Mouse (Mus musculus) gastrocnemius, postnatal 10 days (tissue): ENCODE measurements at regions not wholly inside any gene's neighbourhood (a gene's known extent, or its start where the extent isn't known, plus 50 kb on each side); places are given as distances from the start of the nearest gene placed in this dataset.

ENCODE experiments used
- DNase-seq: peaks from one replicate; pipeline ENCODE4 v3.0.0; 2021; ENCODE audit warnings: mixed read lengths

DNA sequence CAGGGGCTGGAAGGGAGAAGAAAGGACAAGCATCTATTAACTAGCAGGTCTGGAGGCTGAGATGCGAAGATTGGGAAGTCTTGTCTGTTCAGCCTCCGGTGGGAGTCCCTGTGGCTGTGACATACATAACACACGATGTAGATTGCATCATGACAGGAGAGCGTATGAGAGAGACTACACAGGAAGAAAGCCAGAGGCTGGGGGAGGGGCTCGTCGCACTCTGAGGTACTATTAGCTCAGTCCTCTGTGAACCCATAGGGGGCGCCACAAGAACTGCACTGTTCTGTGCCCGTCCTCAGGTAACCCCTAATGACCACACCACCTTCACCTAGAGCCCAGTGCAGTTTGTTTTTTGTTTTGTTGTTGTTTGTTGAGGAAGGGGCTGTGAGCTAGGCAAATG, 102.7 kb upstream of the Arid2 start:
- peak; percentile 9 for DNase-seq

DNA sequence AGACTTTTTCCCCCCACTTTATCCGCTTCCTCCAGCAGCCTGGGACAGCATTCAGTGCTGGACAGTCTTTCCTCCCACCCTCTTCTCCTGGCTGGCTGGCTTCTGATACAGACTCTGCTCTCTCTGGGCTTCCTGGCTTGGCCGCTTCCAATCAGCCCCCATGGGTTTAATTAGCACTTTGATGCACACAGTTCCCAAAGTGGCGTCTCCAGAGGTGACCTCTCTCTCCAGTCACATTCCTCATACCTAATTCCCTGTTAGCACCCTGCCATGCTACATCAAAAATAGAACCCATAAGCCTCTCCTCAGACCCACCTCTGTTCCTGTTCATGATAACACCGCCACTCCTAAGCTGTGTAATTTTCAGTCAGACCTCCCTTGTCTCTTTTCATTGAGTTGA, 101.9 kb upstream of the Arid2 start:
- peak; percentile 7 for DNase-seq

DNA sequence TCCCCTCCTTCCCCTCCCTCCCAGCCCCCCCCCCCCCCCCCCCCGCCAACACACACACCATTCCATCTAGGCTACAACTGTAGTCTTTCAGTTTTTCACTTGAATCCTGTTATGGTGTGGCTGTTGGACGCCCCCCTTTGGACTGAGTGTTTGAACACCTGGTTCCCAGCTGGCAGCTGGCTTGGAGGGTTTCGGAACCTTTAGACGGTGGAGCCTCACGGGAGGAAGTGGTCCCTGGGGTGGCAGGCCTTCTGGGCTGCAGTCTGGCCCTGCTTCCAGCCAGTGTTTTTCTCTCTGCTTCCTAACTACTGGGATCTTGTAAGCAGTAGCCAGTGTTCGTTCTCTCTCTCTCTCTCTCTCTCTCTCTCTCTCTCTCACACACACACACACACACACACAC, 101.4 kb upstream of the Arid2 start:
- DNase-seq = no peak

DNA sequence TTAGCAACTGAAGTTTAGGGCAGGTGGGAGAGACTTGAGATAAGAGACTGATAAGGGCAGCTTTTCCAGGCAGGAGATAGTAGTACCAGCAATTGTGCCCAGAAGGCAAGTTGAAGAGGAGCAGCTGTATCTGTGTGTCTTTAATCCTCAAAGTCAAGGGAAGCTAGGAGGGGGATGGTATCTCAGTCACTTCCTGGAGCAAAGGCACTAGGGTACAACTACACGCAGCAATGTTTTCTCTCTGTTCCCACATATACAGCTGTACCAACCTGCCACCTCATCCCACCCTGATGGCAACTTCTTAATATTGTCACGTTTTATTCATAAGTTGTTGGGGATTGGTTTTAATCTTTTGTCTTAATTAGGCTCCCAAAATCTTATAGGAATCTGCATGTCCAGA, 97.8 kb upstream of the Arid2 start:
- DNase-seq = no peak

DNA sequence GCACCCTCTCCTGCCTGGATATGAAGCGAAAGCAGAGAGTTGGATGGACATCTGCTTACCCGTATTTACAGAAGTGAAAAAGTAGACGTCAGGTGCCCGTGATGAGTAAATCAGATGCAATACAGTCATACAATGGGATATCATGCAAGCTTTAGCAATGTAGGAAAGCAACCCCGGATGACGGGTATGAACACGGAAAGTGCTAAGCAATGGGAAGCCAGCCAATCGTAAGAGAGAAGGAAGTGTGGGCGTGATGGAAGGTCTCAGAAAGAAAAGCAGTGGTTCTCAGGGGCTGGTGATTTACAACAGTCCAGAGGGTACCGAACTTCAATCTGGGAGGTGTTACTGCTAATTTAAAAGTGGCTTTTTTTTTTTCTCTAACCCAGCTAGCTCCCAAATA, 89.9 kb upstream of the Arid2 start:
- DNase-seq = no peak

DNA sequence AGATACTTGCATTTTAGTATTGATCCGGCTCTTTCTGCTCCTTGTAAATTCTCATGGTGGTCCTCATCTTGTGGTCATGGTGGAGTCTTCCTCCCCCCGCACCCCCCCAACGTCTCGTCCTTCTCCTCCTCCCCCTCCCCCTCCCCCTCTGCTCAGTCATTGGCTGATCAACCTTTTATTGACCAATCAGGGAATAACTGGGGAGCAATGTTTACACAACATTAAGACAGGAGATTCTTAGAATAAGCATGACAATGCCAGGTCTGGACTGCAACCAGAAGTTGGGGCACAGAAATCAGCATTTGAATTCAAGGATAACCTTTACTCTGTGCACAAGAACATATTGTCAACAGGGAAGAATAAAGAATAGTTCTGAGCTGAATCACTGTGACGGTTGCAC, 89.4 kb upstream of the Arid2 start:
- no peak for DNase-seq

DNA sequence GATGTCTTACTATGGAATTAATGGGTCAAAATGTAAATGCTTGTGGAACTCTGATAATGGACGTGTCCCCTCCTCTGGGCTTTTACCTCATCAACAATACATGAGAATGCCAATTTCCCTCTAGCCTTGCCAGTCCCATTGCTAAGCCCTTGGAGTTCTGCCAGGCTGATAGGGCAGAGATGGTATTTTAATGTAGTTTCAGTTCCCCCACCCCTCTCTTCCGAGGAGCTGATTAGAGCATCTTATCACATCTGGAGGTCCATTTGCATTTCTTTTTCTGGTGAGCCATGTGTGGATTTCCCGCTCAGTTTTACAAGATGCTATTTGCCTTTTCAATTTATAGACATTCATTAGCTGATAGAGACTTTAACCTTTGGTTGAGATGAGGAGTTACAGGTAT, 86.0 kb upstream of the Arid2 start:
- DNase-seq = no peak

DNA sequence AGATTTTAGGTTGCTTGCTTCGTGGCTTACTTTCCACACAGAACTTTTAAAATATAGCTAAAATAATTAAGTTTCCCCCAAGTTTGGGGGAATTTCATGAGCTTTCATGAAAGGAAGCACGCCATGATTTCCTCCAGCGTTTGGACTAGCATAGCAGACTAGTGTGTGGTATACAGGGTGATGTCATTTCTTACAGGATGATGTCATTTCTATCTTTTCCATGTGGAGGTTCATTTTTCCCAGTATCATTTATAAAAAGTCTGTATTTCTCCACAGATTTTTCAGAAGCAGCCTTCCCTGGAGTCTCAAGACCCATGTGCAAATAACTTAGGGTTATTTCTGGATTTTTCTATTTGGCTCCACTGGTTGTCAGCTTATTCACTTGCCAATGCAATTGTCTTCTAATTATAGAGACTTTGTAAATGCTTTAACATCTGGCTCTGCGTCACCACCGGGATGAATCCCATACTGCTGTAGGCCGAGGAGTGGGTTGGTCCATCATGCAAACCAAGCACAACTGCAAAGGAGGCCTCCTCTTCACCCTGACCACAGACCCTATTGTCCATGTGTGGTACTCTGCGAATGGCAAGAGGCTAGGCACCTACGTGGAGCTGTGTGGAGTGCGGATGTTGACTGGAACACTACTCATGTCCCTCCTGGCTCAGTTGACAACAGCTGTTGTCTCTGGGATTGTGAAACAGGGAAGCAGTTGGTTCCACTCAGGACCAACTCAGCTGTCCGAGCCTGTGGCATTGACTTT, 85.4 kb upstream of the Arid2 start:
- DNase-seq = no peak

DNA sequence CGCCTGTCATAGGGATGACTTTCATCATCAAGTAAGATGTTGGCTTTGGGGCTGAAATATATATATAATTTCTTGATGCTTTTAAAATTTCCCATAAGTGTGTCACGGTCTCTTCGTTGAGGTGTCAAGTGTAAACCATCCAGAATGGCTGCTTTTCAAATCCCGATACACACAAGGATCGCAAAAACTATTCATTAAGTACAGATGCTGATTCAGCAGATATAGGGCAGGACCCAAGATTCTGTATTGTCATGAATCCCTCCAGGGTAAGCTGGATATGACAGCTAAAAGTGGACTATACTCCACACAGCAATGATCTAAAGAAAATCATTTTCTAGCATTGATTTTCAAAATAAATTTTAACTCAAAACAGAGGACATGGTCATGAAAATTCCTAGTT, 83.1 kb upstream of the Arid2 start:
- DNase-seq = no peak

DNA sequence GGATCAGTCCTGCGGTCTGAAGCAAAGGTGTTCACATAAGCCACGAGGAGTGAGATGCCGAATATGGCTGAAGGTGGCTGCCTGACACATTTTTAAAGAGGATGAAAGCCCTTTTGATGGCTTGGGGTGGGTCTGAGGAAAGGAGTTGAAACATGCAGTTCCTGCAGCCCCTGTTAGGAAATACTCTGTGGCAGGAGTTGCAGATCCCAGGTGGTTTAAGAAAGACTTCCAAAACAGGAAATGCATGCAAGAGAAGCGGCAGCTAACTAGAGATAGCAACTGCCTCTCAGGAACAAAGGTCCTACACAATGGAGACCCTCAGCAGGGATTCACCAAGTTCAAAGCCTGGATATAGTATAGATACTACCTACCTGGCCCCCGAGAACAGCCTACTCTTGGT, 82.7 kb upstream of the Arid2 start:
- no peak for DNase-seq

DNA sequence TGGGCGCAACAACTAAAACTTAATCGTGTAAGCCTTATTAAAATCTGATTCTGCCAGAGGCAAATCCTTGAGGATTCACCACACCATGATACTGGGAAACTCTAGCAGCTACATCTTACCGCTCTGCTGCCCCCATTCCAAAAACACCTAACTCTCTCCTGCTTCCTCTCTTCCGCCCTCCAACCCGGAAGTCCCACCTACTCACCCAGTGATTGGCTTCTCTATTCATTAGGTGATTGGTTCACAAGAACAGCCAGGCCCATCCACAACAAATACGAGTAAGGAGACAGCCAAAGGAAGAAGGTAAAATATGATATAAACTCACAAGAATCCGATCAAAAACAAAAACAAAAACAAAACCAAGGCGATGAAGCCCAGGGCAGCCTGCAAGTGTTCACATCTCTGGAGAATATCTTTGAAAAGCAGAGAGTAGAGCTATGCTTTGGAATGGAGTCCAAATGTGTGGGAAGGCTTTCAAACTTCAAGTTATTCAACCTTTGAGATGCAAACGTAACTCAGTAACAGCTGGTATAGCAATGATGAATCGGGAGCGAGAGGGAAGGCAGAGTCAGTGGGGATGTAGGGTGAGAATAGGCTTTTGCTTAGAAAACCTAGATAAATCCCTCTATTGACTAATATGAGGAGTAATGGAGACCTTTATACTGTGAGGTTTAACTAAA, 76.5 kb upstream of the Arid2 start:
- no peak for DNase-seq

DNA sequence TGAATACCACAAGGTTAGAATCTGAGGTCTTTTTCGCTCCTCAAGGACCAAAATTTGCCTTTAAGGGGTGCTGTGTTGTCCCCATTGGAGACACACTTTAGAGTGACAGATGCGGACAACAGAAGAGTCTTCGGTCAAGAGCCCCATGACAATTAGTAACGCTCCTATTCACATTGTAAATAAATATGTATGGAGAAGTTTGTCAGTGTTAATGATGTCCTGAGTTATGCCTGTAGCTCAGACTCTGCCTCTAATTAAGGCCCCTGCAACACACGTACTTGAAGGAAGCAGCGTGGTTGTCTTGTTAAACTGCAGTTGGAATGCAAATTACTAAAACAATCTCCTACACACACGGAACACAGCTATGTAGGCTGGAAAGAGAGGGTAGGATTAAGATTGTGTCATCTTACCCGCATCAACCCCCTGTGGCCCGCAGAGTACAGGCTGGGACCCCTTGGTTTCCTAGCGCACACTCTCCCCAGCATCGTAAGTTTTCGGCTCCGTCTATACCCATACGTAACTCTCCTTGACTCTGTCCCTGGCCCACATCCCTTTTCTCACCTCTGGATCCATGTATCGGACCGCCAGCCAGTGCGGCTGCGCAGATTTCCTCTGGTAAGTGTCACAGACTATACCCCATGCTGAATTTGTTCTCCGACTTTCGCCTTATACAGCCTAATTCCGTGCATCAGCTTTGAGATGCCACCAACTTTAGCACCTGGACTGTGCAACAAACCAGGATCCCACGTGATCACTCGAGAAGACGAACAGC, 73.6 kb upstream of the Arid2 start:
- no peak for DNase-seq

DNA sequence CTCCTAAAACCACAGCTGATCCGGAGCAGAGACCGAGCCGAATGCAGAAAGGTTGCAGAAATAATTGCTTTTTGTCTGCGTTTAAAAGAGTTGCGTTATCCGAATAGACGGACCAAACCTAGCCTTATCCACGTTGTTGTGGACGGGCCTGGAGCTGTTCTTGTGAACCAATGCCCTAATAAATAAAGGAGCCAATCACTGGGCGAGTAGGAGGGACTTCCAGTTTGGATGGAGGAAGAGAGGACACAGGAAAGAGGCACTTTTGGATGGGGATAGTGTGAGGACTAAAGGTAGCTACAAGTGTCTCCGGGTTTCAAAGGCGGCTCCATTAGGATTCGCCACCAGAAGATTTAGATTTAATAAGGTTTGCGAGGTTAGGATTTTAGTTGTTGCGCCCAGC, 69.4 kb upstream of the Arid2 start:
- no peak for DNase-seq

DNA sequence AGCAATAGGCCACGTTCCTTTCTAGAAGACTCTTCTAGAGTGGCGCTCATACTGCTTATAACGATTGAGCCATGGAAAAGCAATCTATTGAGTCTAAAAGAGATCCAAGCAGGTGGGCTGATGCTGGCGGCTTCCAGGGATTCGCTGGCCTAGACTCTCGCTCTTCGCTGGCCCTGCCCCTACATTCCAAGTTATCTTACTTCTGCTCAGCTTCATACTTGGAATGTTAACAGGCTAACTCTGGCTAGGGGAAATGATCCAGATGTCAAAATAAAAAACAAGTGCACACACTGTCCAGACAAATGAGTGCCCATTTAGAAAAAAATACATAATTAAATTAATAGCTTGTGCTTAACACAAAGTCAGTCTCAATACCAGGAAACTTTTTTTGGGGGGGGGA, 67.6 kb upstream of the Arid2 start:
- DNase-seq = no peak

DNA sequence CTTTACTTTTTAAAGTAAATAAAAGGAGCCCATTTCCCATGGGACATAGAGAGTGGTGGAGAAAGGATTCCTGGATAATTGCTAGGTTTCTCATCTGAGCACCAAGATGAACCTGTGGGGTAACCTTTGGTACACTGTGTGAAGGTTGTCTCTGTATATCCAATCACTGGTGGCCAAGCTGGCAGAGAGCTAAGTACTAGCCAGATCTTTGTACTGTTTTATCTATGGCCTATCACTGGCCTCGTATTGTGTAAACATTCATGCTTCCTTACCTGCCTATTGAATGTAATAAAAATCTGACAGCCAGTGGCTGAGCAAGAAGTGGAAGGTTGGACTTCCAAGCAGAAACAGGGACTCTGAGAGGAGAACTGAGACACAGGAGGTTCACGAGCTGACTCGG, 55.3 kb upstream of the Arid2 start:
- no peak for DNase-seq

DNA sequence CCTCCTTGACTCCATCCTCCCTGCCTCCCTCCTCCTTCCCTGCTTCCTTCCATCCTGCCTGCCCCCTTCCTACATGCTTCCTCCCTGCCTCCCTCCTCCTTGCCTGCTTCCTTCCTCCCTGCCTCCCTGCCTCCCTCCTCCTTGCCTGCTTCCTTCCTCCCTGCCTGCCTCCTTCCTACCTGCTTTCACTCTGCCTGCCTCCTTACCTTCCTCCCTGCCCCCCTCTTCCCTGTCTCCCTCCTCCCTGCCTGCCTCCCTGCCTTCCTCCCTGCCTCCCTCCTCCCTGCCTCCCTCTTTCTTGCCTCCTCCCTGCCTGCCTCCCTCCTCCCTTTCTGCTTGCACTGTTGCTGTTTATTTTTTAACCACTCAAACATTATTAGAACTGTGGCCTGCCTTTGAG, 54.2 kb upstream of the Arid2 start:
- DNase-seq = no peak

DNA sequence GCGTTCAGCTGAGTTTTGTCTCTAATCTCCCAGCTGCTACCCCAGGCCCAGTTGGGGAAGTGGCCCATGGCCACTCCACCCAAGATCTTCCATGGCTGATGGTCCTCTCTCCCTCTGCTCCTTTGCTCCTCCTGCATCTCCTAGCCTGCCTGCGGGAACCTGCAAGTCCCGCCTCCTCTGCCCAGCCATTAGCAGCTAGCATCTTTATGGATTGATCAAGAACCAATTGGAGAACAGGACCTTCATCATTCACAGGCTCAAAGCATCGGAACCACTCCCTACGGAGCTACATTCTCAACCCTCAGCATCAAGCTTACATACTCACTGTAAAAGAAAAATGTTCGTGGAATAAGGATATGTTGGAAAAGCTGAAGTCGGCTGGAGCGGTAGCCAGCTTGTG, 52.5 kb upstream of the Arid2 start:
- DNase-seq = no peak
